Mouse (Mus musculus) left cerebral cortex, postnatal 14 days (tissue): ENCODE measurements around the gene Chrm5. TPM values are rescaled to one million over a fixed set of nuclear protein-coding genes. Genes with fewer than 3 reads are reported as not detected.

Source experiments
- DNase-seq, 2 experiments: peaks; one replicate each; pipeline ENCODE4 v3.0.0; 2021 to 2022; ENCODE audit warnings: low spot score in 2 of 2, mixed read lengths in 1 of 2
- intact Hi-C: fragments of 180-260 bp; cut with DNase I; formaldehyde crosslinking; loops from one replicate; pipeline ENCODE4 v1.15.1; 2025
- total RNA-seq, 2 experiments: library from RNA; stranded (reverse); gene quantifications; 2 replicates each; pipeline ENCODE4 v1.2.3; 2021

Gene Chrm5
- total RNA-seq, 2 experiments from 2014 or later, result 1.1 to 3.6 TPM

GRCm38 (mm10) chr2:112437589-112437988, 43.0 kb downstream of the Chrm5 start:
- intact Hi-C loops, result no loop called here
- no peak for DNase-seq

- intact Hi-C loops, result no loop called here
Observed at GRCm38 (mm10) chr2:112436292-112436691, 44.3 kb downstream of the Chrm5 start.

GRCm38 (mm10) chr2:112433359-112433758, 47.2 kb downstream of the Chrm5 start:
- intact Hi-C loops, result no loop called here
- DNase-seq, result no peak

More at GRCm38 (mm10) chr2:112436292-112436691, 44.3 kb downstream of the Chrm5 start:
- no peak for DNase-seq

GRCm38 (mm10) chr2:112432523-112432922, 48.0 kb downstream of the Chrm5 start:
- DNase-seq, result peak in 1 of 2 experiments; percentile 12
- intact Hi-C loops, result no loop called here

GRCm38 (mm10) chr2:112430403-112430802, 50.2 kb downstream of the Chrm5 start:
- DNase-seq, result no peak
- intact Hi-C loops, result no loop called here

- intact Hi-C loops, result no loop called here
- no peak for DNase-seq
Observed at GRCm38 (mm10) chr2:112429665-112430064, 50.9 kb downstream of the Chrm5 start.

Other genes with a start within 250 kb of the Chrm5 start
- gene Lpcat4, start 241.3 kb downstream of the Chrm5 start, total RNA-seq, result 100 to 1,000 TPM; 121 to 122 TPM
- not detected for gene Nutm1, start 221.5 kb downstream of the Chrm5 start, total RNA-seq
- gene Nop10, start 218.8 kb downstream of the Chrm5 start, total RNA-seq, result 10 to 100 TPM; 70.2 to 71.9 TPM
- gene Slc12a6, start 214.9 kb downstream of the Chrm5 start, total RNA-seq, result 100 to 1,000 TPM; 114 to 125 TPM
- gene Gm21985, start 214.5 kb downstream of the Chrm5 start, total RNA-seq, result 1 to 10 TPM; 1.8 to 3.2 TPM
- gene Emc4, start 112.7 kb downstream of the Chrm5 start, total RNA-seq, result 100 to 1,000 TPM; 178 to 180 TPM
- 10 to 100 TPM; 11.9 to 13.0 TPM for gene Katnbl1, start 101.6 kb downstream of the Chrm5 start, total RNA-seq
- gene Emc7, start 25.8 kb downstream of the Chrm5 start, total RNA-seq, result 10 to 100 TPM; 44.6 to 46.1 TPM
- 10 to 100 TPM in 1 of 2 experiments, 1 to 10 TPM in 1; 9.4 to 10.8 TPM for gene Aven, start 12.2 kb upstream of the Chrm5 start, total RNA-seq